Mouse (Mus musculus) midbrain, embryonic 10.5 days (tissue): ENCODE results near the gene Pus7. TPM values are rescaled to one million over a fixed set of nuclear protein-coding genes. Genes with fewer than 3 reads are reported as not detected.

ENCODE experiments used
- DNase-seq: peaks from one replicate; pipeline ENCODE4 v3.0.0-alpha.2; 2017; ENCODE audit warnings: low spot score
- H3K27ac ChIP-seq: fragments of 300-500 bp; sonication (generic); replicated peaks from 2 replicates; pipeline ENCODE4 v1.5.1; 2016; ENCODE audit warnings: mild to moderate bottlenecking
- H3K27me3 ChIP-seq: fragments of 300-500 bp; sonication (generic); 2 replicates; pipeline ENCODE4 v1.6.1; 2016; ENCODE audit warnings: low read depth, mild to moderate bottlenecking; ENCODE audit not compliant: poor library complexity, severe bottlenecking
- H3K36me3 ChIP-seq: fragments of 300-500 bp; sonication (generic); 2 replicates; pipeline ENCODE4 v1.6.1; 2016; ENCODE audit warnings: mild to moderate bottlenecking, moderate library complexity
- H3K4me1 ChIP-seq: fragments of 300-500 bp; sonication (generic); 2 replicates; pipeline ENCODE4 v1.6.1; 2016
- H3K4me3 ChIP-seq: fragments of 300-500 bp; sonication (generic); 2 replicates; pipeline ENCODE4 v1.5.1; 2016; ENCODE audit warnings: mild to moderate bottlenecking, moderate library complexity
- H3K9me3 ChIP-seq: fragments of 300-500 bp; sonication (generic); replicated peaks from 2 replicates; pipeline ENCODE4 v1.6.1; 2016; ENCODE audit warnings: mild to moderate bottlenecking
- WGBS: fragments of 180-500 bp; shearing (Covaris S2); methylation state at CpG from one replicate; pipeline ENCODE4 v1.1.7; 2016; 5-methylcytosine and 5-hydroxymethylcytosine counted together
- polyA plus RNA-seq: library from polyadenylated mRNA; unstranded; fragments of >200 nt; fragmentation: Nextera tagmentation; extraction: Ambion mirVana; gene quantifications from 2 replicates; pipeline ENCODE4 v1.2.1, GENCODE M21; 2016

Pus7 gene
- polyA plus RNA-seq, 1 experiment from 2014 or later, result 37.7 TPM

DNA sequence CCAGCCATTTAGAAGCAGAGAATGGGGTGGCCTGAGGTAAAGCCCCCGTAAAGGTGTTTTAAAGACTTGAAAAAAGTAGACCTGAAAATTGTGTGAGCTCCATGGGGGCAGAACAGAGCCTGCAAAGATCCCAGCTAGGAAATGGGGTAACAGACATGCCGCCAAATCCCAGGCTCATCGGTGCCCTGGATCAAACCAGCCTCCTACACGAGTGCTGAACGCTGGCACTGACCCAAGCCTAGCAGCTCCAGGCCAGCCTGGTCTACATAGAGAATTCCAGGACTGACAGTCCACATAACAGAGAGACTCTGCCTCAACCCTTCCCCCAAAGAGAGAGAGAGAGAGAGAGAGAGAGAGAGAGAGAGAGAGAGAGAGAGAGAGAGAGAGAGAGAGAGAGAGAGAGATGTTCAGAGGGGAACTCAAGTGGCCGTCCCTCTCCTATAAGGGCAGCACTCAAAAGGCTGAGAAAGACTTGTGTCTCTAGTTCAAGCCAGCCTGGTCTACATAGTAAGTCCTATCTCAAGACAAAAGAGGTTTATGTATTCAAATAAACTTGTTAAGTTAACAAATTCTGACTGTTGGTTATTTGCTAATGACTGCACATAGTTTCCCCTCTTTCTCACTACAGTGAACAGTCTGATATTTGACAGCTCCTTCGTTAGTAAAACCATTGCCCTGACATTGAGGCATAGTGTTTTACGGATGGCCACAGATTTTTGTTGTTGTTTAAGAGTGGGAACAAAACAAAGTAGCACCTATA is 1.3 kb downstream of the Pus7 start:
- Histone ChIP-seq H3K9me3 (no peaks in the 10 kb centered on the region; the same call in 1 of the 2 replicates), H3K4me1 (peaks cover 24% of the 10 kb centered on the region), H3K4me3 (peak overlapping the region; percentile 88), H3K27me3 (no peaks in the 10 kb centered on the region), H3K36me3 (peaks cover 10% of the 10 kb centered on the region; the same call in 1 of the 2 replicates), H3K27ac (no peak overlapping the region)
- no peak for DNase-seq
- 50% methylated on average over 8 of the region's 8 CpGs for WGBS

GRCm38 (mm10) chr5:23781172-23781571 is 2.3 kb downstream of the Pus7 start:
- WGBS, result 83% methylated on average over 4 of the region's 4 CpGs
- DNase-seq, result no peak
- H3K9me3 ChIP-seq, result no peaks in the 10 kb centered on the region; the same call in 1 of the 2 replicates

DNA sequence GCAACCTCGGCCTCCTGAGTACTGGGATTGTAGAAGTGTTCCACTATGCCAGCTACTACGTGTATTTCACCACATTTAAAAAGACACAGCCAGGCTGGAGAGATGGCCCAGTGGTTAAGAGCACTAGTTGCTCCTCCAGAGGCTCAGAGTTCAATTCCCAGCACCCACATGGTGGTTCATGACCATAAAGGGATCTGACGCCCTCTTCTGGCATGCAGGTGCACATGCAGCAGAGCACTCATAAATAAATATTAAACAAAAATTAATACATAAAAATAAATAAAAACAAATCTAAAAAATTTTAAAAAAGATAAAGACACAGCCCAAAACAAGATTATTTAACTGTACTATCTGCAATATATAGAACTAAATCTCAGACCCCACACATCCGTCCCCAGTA is 3.0 kb downstream of the Pus7 start:
- Histone ChIP-seq H3K4me3 (no peak overlapping the region), H3K9me3 (no peaks in the 10 kb centered on the region; the same call in 1 of the 2 replicates), H3K36me3 (peaks cover 25% of the 10 kb centered on the region), H3K27ac (no peak overlapping the region), H3K4me1 (peaks cover 22% of the 10 kb centered on the region), H3K27me3 (no peaks in the 10 kb centered on the region)
- 90% methylated on average over 4 of the region's 4 CpGs for WGBS
- no peak for DNase-seq

More at GRCm38 (mm10) chr5:23781172-23781571, 2.3 kb downstream of the Pus7 start:
- no peak overlapping the region for H3K27ac ChIP-seq
- H3K4me3 ChIP-seq, result no peak overlapping the region
- H3K4me1 ChIP-seq, result peaks cover 22% of the 10 kb centered on the region
- H3K36me3 ChIP-seq, result peaks cover 18% of the 10 kb centered on the region
- H3K27me3 ChIP-seq, result no peaks in the 10 kb centered on the region

DNA sequence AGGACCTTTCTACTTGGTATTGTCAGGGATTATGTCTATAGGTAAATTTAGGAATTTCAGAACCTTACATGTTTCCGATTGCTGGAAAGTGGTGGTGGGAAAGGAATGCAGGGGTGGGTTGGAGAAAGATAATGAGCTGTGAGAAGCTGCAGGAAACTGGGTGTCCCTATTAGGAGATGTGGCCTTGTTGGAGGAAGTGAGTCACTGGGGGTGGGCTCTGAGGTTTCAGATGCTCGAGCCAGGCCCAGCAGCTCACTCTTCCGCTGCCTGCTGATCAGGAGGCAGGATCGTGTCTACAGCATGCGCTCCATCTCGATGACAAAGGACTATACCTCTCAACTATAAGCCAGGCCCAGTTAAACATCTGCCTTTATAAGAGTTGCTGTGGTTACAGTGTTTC is 9.3 kb downstream of the Pus7 start:
- no peaks in the 10 kb centered on the region for H3K27me3 ChIP-seq
- DNase-seq, result no peak
- WGBS, result 89% methylated on average over 6 of the region's 6 CpGs
- H3K9me3 ChIP-seq, result no peaks in the 10 kb centered on the region
- H3K36me3 ChIP-seq, result peaks cover 67% of the 10 kb centered on the region
- no peak overlapping the region for H3K27ac ChIP-seq
- H3K4me1 ChIP-seq, result no peaks in the 10 kb centered on the region
- no peak overlapping the region for H3K4me3 ChIP-seq

- Histone ChIP-seq H3K9me3 (no peaks in the 10 kb centered on the region), H3K36me3 (peaks cover 75% of the 10 kb centered on the region), H3K4me1 (no peaks in the 10 kb centered on the region), H3K27ac (no peak overlapping the region), H3K27me3 (no peaks in the 10 kb centered on the region), H3K4me3 (no peak overlapping the region)
- no peak for DNase-seq
- 76% methylated on average over 8 of the region's 8 CpGs for WGBS
Measured at GRCm38 (mm10) chr5:23771105-23771504, 12.4 kb downstream of the Pus7 start.

DNA sequence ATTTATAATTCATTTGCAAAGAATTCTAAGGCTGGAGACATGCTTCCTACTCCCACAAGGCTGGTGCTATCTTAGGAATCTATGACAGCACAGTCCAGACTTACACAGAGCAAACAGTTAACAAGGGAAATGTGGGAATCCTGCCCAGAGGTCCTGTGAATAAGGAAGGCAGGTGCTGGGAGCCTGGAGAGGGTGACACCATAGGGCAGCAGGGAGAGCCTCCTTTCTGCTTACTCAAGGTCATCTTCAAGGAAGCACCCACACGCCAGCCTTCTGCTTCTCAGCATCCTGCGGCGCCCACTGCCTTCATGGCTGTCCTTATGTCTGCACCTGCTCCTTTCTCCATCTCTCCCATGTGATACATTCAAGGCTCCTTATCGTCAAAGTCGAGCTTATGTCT is 19.0 kb downstream of the Pus7 start:
- Histone ChIP-seq H3K4me3 (no peak overlapping the region), H3K36me3 (peaks cover 81% of the 10 kb centered on the region), H3K27me3 (no peaks in the 10 kb centered on the region), H3K9me3 (no peaks in the 10 kb centered on the region), H3K4me1 (no peaks in the 10 kb centered on the region), H3K27ac (no peak overlapping the region)
- no peak for DNase-seq
- WGBS, result 95% methylated on average over 5 of the region's 5 CpGs

- no peak overlapping the region for H3K4me3 ChIP-seq
- WGBS, result 94% methylated on average over 6 of the region's 6 CpGs
- no peaks in the 10 kb centered on the region for H3K4me1 ChIP-seq
- no peaks in the 10 kb centered on the region for H3K9me3 ChIP-seq
- no peak overlapping the region for H3K27ac ChIP-seq
- no peak for DNase-seq
- H3K27me3 ChIP-seq, result no peaks in the 10 kb centered on the region
- peaks cover 84% of the 10 kb centered on the region for H3K36me3 ChIP-seq
Measured at GRCm38 (mm10) chr5:23762531-23762930, 21.0 kb downstream of the Pus7 start.

GRCm38 (mm10) chr5:23758633-23759032 is 24.9 kb downstream of the Pus7 start:
- peak; percentile 30 for DNase-seq

GRCm38 (mm10) chr5:23756368-23756767 is 27.1 kb downstream of the Pus7 start:
- H3K9me3 ChIP-seq, result no peaks in the 10 kb centered on the region
- H3K36me3 ChIP-seq, result peaks cover 78% of the 10 kb centered on the region
- H3K27ac ChIP-seq, result no peak overlapping the region
- H3K4me3 ChIP-seq, result no peak overlapping the region
- DNase-seq, result no peak
- no peaks in the 10 kb centered on the region for H3K4me1 ChIP-seq
- no peaks in the 10 kb centered on the region for H3K27me3 ChIP-seq
- WGBS, result 92% methylated on average over 4 of the region's 4 CpGs

More at GRCm38 (mm10) chr5:23758633-23759032, 24.9 kb downstream of the Pus7 start:
- Histone ChIP-seq H3K4me3 (no peak overlapping the region), H3K27ac (no peak overlapping the region), H3K9me3 (no peaks in the 10 kb centered on the region), H3K27me3 (no peaks in the 10 kb centered on the region), H3K36me3 (peaks cover 85% of the 10 kb centered on the region), H3K4me1 (no peaks in the 10 kb centered on the region)
- WGBS, result 64% methylated on average over 2 of the region's 2 CpGs

DNA sequence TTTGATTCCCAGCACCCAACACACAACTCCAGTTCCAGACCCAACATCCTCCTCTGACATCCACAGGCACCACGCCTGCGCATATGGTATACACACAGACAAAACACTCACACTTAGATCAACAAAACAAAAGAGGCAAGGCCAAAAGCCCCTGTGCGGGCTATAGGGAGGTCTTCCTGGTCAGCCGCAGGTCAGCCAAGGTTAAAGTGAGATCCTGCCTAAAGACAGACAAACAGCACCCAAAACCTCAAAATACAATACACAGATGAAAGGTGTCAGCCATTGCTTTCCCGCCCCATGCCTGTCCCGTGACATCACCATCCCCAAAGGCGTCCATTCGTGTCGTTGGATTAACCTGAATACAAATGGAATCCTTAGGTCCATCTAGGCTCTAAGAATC is 27.9 kb downstream of the Pus7 start:
- Histone ChIP-seq H3K27ac (no peak overlapping the region), H3K4me1 (no peaks in the 10 kb centered on the region), H3K36me3 (peaks cover 79% of the 10 kb centered on the region), H3K27me3 (no peaks in the 10 kb centered on the region), H3K9me3 (no peaks in the 10 kb centered on the region), H3K4me3 (no peak overlapping the region)
- WGBS, result 97% methylated on average over 9 of the region's 9 CpGs
- DNase-seq, result no peak

GRCm38 (mm10) chr5:23749882-23750281 is 33.6 kb downstream of the Pus7 start:
- H3K4me1 ChIP-seq, result no peaks in the 10 kb centered on the region
- WGBS, result 81% methylated on average over 2 of the region's 2 CpGs
- H3K36me3 ChIP-seq, result peaks cover 78% of the 10 kb centered on the region
- no peak overlapping the region for H3K4me3 ChIP-seq
- H3K9me3 ChIP-seq, result no peaks in the 10 kb centered on the region
- H3K27me3 ChIP-seq, result no peaks in the 10 kb centered on the region
- DNase-seq, result no peak
- no peak overlapping the region for H3K27ac ChIP-seq

DNA sequence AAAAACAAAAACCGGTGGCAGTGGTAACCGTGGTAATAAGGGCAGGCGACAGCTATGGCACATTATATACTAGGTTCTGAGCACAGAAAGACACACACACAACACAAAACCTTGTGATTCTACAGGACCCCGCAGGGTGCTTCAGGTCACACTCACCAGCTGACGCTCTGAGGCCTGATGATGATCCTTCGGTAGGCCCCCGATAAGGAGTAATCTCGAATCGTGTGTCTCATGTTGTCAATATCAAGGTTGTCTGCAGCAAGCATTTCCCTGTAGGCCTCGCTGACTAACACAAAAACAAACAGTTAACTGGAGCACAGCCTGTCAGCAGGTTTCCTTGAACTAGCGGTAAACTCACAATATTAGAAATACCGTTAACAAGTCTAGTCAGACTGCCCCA is 40.2 kb downstream of the Pus7 start:
- Histone ChIP-seq H3K36me3 (peaks cover 92% of the 10 kb centered on the region), H3K27ac (no peak overlapping the region), H3K9me3 (no peaks in the 10 kb centered on the region), H3K4me3 (no peak overlapping the region), H3K4me1 (no peaks in the 10 kb centered on the region), H3K27me3 (no peaks in the 10 kb centered on the region)
- DNase-seq, result no peak
- 98% methylated on average over 12 of the region's 12 CpGs for WGBS

- 80% methylated on average over 4 of the region's 4 CpGs for WGBS
- no peaks in the 10 kb centered on the region for H3K9me3 ChIP-seq
- H3K4me3 ChIP-seq, result no peak overlapping the region
- no peak overlapping the region for H3K27ac ChIP-seq
- H3K4me1 ChIP-seq, result 0 out of 2 replicates have a peak, but pooled peaks cover 4% of the 10 kb centered on the region
- peaks cover 31% of the 10 kb centered on the region for H3K36me3 ChIP-seq
- DNase-seq, result no peak
- no peaks in the 10 kb centered on the region for H3K27me3 ChIP-seq
Measured at GRCm38 (mm10) chr5:23737111-23737510, 46.4 kb downstream of the Pus7 start.
